Mouse (Mus musculus) layer of hippocampus, postnatal 25 days (tissue): ENCODE data around the gene Magel2. TPM values are rescaled to one million over a fixed set of nuclear protein-coding genes. Genes with fewer than 3 reads are reported as not detected.

Experiments used
- DNase-seq, 2 experiments: peaks; one replicate each; pipeline ENCODE4 v3.0.0; 2022; ENCODE audit warnings: mixed read lengths in 2 of 2, low spot score in 1 of 2; ENCODE audit errors: extremely low spot score in 1 of 2
- total RNA-seq, 2 experiments: library from RNA; stranded (reverse); gene quantifications; 2 replicates each; pipeline ENCODE4 v1.2.3; 2021

Magel2 gene
- total RNA-seq: 1 to 10 TPM; 1.4 to 1.8 TPM

DNA sequence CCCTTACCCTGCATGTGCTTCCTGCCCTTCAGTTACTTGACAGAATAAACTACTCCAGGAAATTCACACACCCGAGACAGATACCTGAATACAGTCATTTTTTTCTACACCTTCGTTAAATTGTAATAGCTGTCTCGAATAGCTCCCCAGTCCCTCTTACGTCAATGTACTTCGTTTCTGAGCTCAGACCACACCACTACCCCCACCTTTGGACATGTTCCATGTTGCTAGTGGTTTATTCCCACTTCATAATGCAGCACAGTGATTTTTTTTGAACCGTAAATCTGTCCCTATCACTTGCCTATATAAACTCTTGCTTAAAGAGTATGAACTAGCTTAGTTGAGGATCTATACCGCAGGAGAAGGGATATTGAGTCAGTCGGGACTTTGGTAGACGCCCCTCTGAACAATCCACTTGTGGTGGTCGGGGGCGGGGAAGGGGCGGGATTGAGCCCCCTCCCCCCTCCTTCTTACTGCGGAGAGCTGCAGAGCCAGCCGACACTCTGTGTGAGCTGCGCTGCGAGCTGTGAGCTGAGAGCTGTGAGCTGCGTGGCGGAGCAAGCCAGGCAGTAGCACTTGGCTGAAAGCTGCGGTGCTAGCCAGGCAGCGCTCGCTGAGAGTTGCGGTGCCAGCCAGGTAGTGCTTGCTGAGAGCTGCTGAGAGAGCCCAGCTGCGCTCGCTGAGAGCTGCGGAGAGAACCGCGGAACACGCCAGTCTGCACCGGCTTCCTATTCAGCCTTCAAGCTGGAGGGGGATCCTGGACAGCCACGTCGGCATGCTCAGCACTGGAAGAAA lies at the start of gene Magel2:
TSS of gene Magel2 (plus strand) at position 501 of the 795 bp plus-strand sequence.
- DNase-seq: peak in 1 of 2 experiments; percentile 15

DNA sequence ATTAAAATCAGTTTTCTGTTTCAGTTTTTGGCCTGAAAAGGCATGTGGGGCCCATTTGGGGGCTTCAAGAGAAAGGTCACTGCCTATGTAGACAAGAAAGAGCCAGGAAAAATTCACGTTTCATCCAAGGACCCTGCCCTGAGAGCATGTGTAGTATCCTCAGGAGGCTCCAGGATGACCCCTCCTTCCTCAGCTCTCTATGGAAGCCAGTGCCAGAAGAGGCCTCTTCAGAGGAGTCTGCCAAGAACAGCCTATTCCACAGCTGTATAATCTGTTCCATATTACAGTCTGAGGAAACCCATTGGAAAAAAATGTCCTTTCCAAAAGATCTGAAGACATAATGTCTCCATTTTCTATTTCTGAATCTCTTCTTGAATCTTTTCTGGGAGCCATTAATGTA lies 31.4 kb upstream of the Magel2 start:
- no peak for DNase-seq

GRCm38 (mm10) chr7:62346269-62346668 lies 30.5 kb upstream of the Magel2 start, which contains the start of gene Ndn:
Ndn (plus strand) TSS chr7:62346569.
- DNase-seq: no peak

- peak; percentile 73 to 78 for DNase-seq
These were observed 28.6 kb upstream of the Magel2 start for GRCm38 (mm10) chr7:62348106-62348803.

GRCm38 (mm10) chr7:62348804-62349190 lies 28.0 kb upstream of the Magel2 start:
- DNase-seq: peak in 1 of 2 experiments; percentile 5

DNA sequence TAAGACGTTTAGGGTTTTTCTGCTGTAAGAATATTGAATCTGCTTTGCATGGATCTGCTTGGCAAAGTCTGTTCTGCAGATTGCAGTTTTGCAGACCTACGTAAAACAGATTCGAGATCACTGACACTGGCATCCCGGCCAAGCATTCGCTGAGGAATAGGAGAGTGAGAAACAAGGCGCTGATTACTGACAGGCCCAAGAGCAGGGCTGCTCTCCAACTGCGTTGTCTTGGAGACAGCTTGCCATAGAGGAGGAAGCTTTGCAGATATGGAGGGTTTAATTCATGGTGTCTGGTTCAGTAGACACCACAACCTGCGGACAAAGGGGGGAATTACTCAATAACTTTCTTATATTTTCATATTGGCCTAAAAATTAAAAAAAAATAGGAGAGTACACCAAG lies 25.5 kb upstream of the Magel2 start:
- no peak for DNase-seq

GRCm38 (mm10) chr7:62365039-62365636 lies 11.7 kb upstream of the Magel2 start:
- no peak for DNase-seq

DNA sequence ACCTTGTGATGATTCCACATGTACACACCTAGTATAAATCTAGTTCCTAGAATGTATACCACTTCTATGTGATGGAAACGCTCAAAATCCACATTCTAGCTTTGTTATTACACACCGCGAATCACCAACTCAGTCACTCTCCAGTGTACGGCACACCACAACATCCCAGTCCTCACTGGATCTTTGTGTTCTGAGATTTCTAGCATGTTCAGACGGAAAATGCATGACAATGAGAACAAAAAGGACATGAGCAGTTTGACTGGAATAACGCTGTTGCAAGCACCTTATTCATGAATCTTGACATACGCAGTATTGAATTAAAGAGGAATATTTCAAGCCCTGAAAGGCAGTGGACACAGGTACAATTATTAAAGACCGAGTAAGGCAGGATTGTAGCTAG lies 10.1 kb upstream of the Magel2 start:
- DNase-seq: no peak

DNA sequence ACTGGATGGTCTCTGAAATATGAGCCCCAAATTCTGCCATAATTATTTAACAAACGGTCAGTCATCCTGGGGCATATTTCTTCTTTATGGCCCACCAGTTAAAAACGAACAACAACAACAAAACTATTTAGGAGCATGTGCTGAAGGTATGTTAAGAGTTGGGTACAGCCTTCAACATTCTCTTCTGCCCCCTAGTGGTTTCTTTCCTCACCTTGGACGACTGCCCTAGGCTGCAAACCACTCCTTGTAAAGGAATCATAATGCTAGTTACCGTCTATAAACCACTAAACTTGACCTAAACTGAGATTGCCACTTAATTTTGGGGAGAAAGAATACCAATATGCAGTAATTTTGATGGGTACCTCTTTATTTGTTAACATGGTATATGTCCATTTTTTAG lies 1.2 kb upstream of the Magel2 start:
- DNase-seq: no peak

DNA sequence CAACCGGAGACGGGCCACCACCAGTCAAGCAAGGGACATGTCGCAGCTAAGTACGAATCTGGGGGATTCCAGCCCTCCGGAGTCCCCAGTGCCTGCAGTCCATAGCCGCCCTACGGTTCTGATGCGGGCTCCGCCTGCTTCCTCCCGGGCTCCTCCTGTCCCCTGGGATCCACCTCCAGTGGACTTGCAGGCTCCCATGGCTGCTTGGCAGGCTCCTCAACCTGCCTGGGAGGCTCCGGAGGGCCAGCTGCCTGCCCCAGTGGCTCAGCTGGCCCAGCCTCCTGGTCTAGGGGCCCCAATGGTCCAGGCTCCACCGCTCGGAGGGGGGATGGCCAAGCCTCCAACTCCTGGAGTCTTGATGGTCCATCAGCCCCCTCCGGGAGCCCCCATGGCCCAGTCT lies 503 bp downstream of the Magel2 start:
- DNase-seq: no peak

DNA sequence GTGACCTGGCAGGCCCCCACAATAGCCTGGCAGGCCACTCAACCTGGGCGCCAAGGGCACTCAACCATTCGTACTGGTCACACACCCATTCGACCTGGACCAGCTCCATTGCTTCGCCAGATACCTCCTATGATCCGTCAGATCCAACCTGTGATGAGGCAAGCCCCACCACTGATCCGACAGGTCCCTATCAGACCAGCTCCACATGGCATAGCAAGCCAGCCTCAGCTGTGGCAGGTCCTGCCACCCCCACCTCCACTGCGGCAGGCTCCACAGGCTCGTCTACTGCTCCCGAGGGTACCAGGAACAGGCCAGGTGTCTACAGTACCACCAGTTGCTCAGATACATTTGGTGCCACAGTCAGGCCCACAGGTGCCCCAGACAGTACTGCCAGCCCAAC lies 1.7 kb downstream of the Magel2 start:
- no peak for DNase-seq

- DNase-seq: peak in 1 of 2 experiments; percentile 22
These were observed 5.6 kb downstream of the Magel2 start for GRCm38 (mm10) chr7:62382391-62382790.

GRCm38 (mm10) chr7:62388291-62388690 lies 11.5 kb downstream of the Magel2 start:
- no peak for DNase-seq

DNA sequence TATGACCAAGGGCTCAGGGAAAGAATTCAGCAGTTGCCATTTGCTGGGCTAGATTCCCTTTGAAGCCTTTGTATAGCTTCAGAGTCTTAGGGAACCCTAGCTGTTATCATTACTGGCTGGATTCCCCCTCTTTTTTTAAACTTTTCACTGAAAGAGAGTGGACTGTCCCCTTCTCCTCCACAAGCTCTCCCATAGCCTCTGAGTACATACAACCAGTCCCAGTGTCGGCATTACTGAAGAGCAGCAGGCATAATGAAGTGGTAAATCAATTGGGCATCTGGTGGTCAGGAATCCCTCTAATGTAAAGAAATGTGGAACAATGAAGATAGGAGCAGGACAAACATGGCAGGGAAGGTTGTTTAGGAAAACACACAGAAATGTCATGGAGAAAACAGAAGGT lies 15.4 kb downstream of the Magel2 start:
- DNase-seq: no peak

DNA sequence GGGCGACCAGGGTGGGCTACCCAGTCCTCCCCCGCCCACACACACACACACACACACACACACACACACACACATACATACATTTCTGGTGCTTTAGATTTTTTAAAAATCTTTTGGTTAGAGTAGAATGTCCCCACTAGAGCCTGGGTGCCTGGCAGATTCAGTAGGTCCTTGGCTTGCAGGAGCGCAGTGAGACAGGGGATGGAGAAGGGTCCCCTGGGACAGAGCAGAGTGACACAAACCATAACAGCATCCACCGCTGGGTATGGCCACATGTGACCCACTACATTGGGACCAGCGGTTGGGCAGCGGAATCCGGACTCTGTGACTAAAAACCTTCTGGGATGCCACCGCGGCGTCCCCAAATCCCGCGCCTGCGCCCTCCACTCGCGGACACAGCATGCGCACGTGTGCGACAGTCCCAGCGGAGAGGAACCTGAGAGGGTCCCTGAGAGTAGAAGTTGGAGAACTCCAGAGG lies 29.8 kb downstream of the Magel2 start:
- peak; percentile 12 to 25 for DNase-seq

DNA sequence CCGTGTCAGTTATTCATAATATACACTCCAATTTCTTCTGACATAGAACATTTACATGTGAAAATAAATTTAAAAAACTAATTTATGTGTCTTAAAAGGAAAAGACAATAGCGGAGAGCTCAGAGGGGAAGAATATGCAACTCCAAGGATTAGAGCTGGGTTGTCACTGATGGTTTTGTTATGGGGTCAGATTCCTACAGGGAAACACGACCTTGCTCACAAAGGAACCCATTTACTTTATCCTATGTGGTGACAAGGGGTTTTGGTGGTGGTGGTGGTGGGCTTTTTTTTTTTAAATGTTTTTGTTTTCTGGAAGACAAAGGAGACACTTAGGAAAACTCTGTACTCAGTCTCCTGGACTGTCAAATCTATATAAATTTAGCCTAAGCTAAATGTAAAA lies 31.0 kb downstream of the Magel2 start:
- no peak for DNase-seq

DNA sequence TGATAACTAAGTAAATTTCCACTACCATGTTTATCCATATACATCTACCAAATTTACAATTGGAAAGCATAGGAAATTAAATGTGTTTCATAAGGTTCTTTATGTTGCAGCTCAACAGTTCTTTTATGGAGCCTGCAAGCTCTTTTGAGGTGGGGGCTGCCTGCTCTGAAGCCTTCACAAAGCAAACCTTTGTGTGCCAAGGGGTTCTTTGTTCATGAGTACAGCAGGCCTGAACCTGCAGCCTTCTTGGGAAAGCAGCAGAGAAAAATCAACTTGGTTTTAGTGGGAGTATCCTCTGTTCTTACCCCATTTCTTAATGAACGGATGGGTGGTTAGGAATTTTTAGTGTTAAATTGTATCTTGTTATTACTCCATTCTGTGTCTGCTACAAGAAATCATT lies 38.4 kb downstream of the Magel2 start:
- no peak for DNase-seq

GRCm38 (mm10) chr7:62416173-62416572 lies 39.4 kb downstream of the Magel2 start:
- no peak for DNase-seq

DNA sequence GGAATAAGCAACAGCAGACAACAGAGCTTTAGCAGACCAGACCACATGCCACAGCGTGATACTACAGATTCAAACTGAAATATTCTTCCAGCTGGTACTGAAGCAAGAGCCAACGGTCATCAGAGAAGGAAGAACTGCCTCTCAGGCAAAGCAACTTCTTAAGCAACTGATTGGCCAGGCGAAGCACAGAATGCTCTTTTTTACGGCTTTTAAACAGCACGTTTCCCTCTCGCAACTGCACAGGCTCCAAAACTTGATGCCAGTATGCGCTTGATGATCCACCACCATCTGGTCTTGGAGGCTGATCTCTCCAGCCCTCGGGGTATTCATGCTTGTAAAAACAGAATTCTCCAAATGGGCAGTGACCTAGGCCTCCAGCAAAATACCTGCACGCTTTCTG lies 41.5 kb downstream of the Magel2 start:
- DNase-seq: no peak

DNA sequence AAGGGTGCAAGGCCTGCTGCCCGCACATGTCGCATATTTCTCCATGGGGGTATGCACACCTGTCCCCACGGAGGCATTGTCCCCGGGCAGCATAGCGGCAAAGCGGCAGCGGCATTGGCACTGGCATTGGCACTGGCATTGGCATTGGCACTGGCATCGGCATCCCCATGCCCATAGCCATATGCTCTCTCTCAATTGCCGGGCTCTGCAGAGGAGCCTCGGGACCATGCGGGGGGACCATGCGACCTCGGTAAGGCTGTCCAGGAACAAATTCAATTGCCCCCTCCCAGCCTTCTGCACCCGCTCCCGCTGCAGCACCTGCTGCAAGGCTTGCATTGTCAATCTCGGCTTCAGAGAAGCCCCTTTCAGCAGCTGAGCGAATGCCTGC lies 42.3 kb downstream of the Magel2 start:
- no peak for DNase-seq
